Mouse (Mus musculus): ENCODE data around the gene Rcsd1. TPM values are rescaled to one million over a fixed set of nuclear protein-coding genes. Genes with fewer than 3 reads are reported as not detected.

Rcsd1 gene
- 4.2 and 5.3 TPM in 2 replicates for polyA plus RNA-seq (2012; rRNA removed)

DNA sequence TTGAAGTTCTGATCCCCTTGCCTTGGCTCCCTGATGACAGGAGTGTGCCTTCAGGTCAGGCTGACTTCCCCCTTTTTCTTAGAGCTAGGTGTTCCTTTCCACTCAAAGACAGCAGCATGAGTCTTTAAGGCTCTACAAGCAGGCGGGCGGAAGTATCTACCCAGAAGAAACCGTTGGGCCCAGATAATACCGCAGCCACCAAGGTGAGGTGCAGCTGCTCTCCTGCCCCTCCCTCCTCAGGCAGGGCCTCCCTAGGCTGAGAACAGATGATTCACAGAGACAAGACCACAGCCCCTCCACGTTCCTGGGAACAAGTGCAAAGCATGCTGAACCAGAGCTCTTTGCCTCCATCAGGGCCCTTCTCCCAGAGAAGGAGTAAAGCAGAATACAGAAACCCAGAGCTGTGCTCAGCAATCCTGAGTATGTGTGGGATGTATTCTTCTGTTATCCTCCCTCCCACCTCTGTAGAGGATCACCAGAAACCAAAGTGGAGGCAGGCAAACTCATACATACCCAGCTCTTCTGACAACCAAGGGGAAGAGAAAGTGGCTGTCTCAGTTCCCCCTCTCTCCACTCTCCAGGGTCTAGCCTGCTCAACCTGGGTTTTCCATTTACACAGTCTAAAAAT lies at the start of gene Rcsd1:
Gene Rcsd1, minus strand, starts transcription at position 129 of the 628 bp plus-strand sequence.

DNA sequence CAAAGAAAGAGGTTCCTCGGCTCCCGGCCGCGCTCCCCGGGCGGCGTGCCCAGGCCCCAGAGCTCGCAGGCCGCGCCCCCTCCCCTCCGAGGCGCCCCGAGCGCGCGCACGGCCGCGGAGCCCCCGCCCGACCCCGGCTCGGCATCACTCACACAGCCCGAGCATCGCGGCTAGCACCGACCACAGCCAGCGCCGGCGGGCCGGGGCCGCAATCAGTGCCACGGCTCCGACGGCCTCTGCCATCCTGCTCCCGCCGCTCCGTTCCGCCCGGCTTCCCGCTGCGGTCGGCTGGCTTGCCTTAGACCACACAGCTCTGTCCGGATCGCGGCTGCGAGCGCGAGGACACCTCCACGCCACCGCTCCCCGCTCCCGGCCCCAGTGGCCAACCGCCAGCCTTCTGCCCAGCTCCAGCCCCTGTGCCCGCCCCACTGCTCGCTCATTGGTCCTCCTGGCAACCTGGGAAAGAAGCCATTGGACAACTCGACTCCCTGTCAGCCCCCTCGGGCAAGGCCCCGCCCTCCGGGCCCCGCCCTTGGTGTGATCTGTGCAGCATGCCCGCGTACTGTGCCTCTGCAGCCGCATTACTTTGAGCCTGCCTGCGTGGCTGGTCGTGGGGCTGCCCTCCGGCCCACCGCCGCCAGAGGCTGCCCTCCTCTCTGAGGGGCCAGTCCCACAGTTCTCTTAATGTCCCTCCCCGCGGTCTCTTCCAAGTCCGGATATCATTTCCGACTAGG lies 75.2 kb downstream of the Rcsd1 start, which contains the start of gene Mpzl1:
Gene Mpzl1, minus strand, starts transcription at position 388 of the 734 bp plus-strand sequence.

Other genes with a start within 250 kb of the Rcsd1 start
- 19.0 and 20.4 TPM in 2 replicates for gene Dcaf6, start 249.3 kb downstream of the Rcsd1 start, polyA plus RNA-seq (2012; rRNA removed)
- 75.9 and 80.7 TPM in 2 replicates for gene Mpc2, start 249.1 kb downstream of the Rcsd1 start, polyA plus RNA-seq (2012; rRNA removed)
- 0.06 and 0.08 TPM in 2 replicates for gene Adcy10, start 224.6 kb downstream of the Rcsd1 start, polyA plus RNA-seq (2012; rRNA removed)
- 18.5 and 20.2 TPM in 2 replicates for gene Mpzl1, start 75.2 kb downstream of the Rcsd1 start, polyA plus RNA-seq (2012; rRNA removed)
- gene Creg1, start 54.0 kb upstream of the Rcsd1 start, polyA plus RNA-seq (2012; rRNA removed), result 97.1 and 115 TPM in 2 replicates
- 0.09 and 0.12 TPM in 2 replicates for gene Cd247, start 78.9 kb upstream of the Rcsd1 start, polyA plus RNA-seq (2012; rRNA removed)